Mouse (Mus musculus): ENCODE data around the gene Gm973.

Gene Gm973

GRCm38 (mm10) chr1:59549036-59549675, 33.1 kb downstream of the Gm973 start:
- DNase-seq: no peak

- no peak for DNase-seq
These were observed 34.2 kb downstream of the Gm973 start for GRCm38 (mm10) chr1:59550227-59550626.

- DNase-seq: no peak
These were observed 34.9 kb downstream of the Gm973 start for GRCm38 (mm10) chr1:59550996-59551395.

GRCm38 (mm10) chr1:59553708-59554107, 37.6 kb downstream of the Gm973 start:
- DNase-seq: no peak

- DNase-seq: no peak
These were observed 47.5 kb downstream of the Gm973 start for GRCm38 (mm10) chr1:59563581-59563980.

GRCm38 (mm10) chr1:59565804-59566203, 49.7 kb downstream of the Gm973 start:
- DNase-seq: no peak

- DNase-seq: no peak
These were observed 50.2 kb downstream of the Gm973 start for GRCm38 (mm10) chr1:59566281-59566680.

GRCm38 (mm10) chr1:59566926-59567325, 50.9 kb downstream of the Gm973 start:
- peak; percentile 57 for DNase-seq

GRCm38 (mm10) chr1:59567521-59567920, 51.5 kb downstream of the Gm973 start:
- no peak for DNase-seq

GRCm38 (mm10) chr1:59568283-59568682, 52.2 kb downstream of the Gm973 start:
- DNase-seq: no peak

GRCm38 (mm10) chr1:59569301-59569700, 53.2 kb downstream of the Gm973 start:
- DNase-seq: no peak

GRCm38 (mm10) chr1:59570767-59571166, 54.7 kb downstream of the Gm973 start:
- DNase-seq: no peak

GRCm38 (mm10) chr1:59571502-59571901, 55.4 kb downstream of the Gm973 start:
- DNase-seq: no peak

GRCm38 (mm10) chr1:59573843-59574242, 57.8 kb downstream of the Gm973 start:
- no peak for DNase-seq

GRCm38 (mm10) chr1:59574262-59575187, 58.5 kb downstream of the Gm973 start:
- DNase-seq: peak; percentile 31

GRCm38 (mm10) chr1:59578770-59579169, 62.7 kb downstream of the Gm973 start:
- DNase-seq: no peak

- DNase-seq: no peak
These were observed 63.3 kb downstream of the Gm973 start for GRCm38 (mm10) chr1:59579327-59579726.

GRCm38 (mm10) chr1:59580131-59580751, 64.2 kb downstream of the Gm973 start:
- DNase-seq: no peak

GRCm38 (mm10) chr1:59580880-59581279, 64.8 kb downstream of the Gm973 start:
- no peak for DNase-seq

GRCm38 (mm10) chr1:59584656-59585410, 68.8 kb downstream of the Gm973 start:
- peak; percentile 26 for DNase-seq

GRCm38 (mm10) chr1:59589271-59589670, 73.2 kb downstream of the Gm973 start:
- no peak for DNase-seq

GRCm38 (mm10) chr1:59592359-59592758, 76.3 kb downstream of the Gm973 start:
- peak; percentile 29 for DNase-seq

GRCm38 (mm10) chr1:59592876-59593275, 76.8 kb downstream of the Gm973 start:
- peak; percentile 25 for DNase-seq

Data from layer of hippocampus, adult 9-11 months (tissue).